Mouse (Mus musculus) left cerebral cortex, adult 11 months (tissue): ENCODE data around the gene Abcb9.

Experiments
- DNase-seq: peaks from one replicate; pipeline ENCODE4 v3.0.0; 2022; ENCODE audit warnings: low spot score

Gene Abcb9

GRCm38 (mm10) chr5:124093852-124094604, 1.6 kb downstream of the Abcb9 start:
- no peak for DNase-seq

DNA sequence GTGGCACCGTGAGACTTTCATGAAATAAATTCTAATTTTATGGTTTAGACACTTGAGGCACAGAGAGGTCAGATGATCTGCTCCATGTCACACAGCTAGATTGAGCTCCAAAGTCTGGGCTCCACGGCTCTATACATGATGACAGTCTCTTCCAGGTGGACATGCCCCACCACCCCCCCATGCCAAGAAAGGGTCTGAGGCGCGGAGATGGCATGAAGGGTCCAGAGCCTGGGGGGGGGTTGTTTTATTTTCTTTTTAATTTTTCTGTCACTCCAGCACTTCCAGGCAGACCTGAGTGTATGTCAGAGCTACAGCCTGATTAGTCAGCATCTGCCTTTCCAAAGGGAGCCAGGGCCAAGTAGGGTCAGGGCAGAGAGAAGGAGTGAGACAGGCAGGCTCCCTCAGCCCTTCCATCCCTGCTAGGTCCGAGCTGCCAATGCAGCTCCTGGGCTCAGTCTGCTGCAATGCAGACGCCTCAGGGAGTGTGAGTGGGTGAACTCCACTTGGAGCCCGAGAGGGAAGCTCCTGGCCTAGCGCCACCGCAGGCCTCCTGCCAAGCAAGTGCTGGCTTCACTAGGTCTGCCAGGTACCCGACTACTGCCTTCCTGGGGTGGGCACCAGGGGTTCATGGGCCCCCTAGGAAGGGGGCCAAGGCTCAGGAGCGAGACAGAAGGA, 2.3 kb downstream of the Abcb9 start:
- no peak for DNase-seq

DNA sequence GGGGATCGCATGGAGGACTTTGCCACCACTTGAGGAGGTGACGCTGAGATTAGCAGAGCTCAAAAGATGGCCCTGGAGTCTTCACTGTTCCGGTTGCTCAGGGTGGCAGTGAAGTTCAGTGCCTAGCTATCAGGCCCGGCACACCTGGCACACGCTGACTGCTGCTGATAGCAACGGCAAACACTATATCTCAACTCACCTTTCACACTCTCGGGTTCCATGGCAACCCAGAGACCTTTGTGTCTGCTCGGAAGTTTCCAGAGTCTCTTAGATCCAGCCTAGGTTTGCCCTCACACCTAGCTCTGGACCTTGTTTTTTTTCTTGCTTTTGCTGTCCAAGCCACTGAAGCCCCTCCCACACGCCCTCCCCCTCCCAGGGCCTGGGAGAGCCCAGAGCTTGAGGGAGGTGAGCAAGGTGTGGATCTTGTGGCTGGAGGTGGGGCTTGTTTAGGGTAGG, 3.6 kb downstream of the Abcb9 start:
- DNase-seq, result no peak

DNA sequence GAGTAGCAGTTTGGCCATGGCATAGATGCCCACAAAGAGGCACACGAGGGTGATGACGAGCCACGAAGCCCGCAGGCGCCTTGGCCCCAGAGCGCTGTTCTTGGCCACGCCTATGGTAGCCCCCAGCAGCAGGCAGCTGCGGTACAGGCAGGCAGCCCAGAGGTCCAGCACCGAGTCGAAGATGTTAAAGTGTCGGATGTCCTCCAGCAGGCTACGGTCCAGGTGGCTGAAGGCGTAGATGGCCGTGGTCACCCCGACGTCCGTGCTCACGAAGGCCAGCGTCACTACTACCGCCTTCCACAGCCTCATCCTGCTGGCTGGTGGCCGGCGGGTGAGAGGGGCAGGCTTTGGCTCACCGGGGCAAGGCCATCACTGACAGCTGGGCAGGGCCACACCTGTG, 5.7 kb downstream of the Abcb9 start:
- DNase-seq, result no peak

- no peak for DNase-seq
Measured at GRCm38 (mm10) chr5:124086876-124087275, 8.7 kb downstream of the Abcb9 start.

DNA sequence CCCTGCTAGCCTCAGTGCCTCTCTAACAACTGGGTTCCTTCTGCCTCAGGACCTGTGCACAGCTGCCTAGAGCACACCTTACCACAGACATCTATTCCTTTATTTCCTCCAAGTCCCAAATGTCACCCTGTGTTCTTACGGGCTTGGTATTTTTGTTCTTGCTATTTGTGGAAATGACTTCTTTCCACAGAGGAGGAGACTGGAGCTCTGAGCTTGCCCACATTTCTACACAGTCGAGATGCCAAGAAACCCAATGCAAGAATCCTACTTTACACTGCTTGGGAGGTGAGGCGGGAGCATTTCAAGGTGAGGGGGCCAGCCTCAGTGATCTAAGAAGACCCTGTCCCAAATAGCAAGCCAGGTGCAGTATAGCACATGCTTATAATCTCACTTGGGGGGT, 10.1 kb downstream of the Abcb9 start:
- no peak for DNase-seq

DNA sequence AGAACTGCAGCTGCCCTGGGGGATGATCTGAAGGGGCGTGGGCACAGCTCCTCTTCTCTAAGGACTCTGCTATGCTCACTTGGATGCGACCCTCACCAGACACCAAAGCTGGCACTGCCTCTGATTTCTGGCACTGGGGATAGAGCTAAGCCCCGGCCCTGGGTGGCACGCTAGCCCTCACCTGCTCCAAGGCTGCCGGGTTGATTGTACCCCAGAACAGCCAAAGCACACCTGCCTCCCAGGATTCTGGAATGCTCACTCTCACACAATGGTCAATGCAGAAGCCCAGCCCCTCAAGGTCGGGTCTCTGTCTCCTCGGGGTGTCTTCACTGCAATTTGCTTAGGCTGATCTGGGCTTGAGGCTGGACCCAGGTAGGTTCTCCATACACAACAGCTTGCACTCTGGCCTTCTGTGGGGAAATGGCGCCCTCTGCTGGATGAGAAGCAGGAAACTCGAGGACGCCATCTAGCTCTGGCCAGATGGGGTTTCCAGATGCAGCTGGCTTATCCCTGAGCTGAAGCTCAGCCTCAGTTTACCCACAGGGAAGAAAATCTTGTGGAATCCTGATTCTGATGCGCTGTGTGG, 10.9 kb downstream of the Abcb9 start:
- DNase-seq, result peak; percentile 74

GRCm38 (mm10) chr5:124083850-124084587, 11.6 kb downstream of the Abcb9 start:
- DNase-seq, result no peak

GRCm38 (mm10) chr5:124082941-124083688, 12.5 kb downstream of the Abcb9 start:
- no peak for DNase-seq

- DNase-seq, result no peak
Measured at GRCm38 (mm10) chr5:124082447-124082846, 13.2 kb downstream of the Abcb9 start.

GRCm38 (mm10) chr5:124079880-124080279, 15.7 kb downstream of the Abcb9 start:
- no peak for DNase-seq

GRCm38 (mm10) chr5:124078794-124079416, 16.7 kb downstream of the Abcb9 start:
- DNase-seq, result peak; percentile 70

- no peak for DNase-seq
Measured at GRCm38 (mm10) chr5:124077856-124078460, 17.6 kb downstream of the Abcb9 start.

- DNase-seq, result no peak
Measured at GRCm38 (mm10) chr5:124077241-124077640, 18.4 kb downstream of the Abcb9 start.

- no peak for DNase-seq
Measured at GRCm38 (mm10) chr5:124076559-124076958, 19.0 kb downstream of the Abcb9 start.

DNA sequence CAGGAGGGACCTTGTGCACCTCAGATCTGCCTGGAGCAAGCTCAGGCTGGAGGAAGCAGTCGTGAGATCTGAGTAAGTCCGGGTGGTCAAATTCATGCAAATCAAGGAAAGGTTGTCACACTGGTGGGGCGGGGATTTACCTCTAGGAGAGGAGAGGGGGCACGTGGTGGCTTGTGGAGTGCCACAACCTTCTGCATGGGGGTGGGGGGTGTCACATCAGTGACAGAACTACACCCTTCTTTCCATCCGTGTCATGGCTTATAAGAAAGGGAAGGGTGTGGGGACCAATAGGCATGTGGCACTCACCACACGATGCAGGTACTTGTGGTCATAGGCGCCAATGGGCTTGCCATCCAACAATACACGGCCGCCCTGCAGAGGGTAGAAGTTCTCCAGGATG, 19.9 kb downstream of the Abcb9 start:
- DNase-seq, result no peak

DNA sequence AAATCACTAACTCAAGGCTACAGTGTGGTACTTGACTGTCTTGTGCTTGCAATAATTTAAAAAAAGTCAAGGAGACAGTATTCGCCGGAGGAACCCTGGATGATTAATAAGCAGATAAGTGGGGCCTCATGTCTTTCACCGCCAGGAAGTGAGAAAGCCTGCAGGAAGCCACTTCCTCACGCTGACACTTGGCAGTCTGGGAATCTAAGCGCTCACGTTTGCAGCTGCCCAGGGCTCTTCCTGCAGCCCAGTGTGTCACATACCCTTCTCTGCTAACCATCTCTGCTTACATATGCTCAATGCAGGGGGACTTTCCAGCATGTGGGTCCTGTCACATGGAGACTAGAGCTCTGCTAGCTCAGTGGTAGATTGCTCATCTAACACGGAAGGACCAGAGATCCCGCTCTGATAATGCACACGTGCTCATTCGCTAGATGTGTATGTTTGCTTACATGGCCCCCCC, 20.7 kb downstream of the Abcb9 start:
- no peak for DNase-seq

GRCm38 (mm10) chr5:124073682-124074081, 21.9 kb downstream of the Abcb9 start:
- no peak for DNase-seq

- DNase-seq, result no peak
Measured at GRCm38 (mm10) chr5:124069657-124070056, 25.9 kb downstream of the Abcb9 start.

DNA sequence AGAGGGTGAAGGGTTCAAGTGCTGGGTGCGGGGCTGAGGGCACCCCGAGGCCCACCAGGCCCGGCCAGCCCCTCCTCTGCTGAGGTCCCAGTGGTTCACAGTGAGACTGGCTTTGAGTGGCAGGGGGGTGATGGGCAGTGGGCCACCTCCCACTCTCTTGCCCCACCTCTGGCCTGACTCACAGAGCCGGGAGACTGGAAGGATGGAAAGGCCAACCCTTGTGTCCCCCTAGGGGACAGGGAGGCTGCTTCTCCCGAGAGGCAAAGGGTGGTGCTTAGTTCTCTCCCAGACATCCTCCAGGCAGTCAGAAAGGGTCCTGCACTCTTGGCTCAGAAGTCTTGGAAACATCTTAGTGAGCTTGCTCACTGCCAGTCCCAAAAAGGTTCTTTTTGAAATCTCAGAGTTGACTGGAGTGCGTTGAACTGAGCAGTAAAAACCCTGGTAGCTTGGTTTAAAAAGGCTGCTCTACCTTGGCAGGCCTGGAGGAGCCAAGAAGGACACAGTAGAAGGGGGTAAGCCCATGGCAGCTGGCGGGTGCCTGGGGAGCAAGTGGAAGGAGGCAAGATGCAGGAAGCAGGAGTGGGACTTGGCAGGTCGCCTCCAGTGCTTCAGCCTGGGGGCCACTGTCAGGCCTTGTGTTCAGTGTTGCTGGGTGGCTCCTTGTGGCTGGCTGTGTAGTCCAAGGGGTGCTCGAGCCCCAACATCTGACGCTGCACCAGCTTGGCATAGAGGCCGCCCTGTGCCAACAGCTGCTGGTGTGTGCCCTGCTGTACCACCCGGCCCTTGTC, 33.4 kb downstream of the Abcb9 start:
- DNase-seq, result no peak
